Mouse (Mus musculus) right cerebral cortex, postnatal 36 days (tissue): ENCODE measurements around the gene Atxn1.
A peak's percentile ranks its signal among the peaks of the same experiment; 100 is the strongest.

Experiments
- DNase-seq, 2 experiments: peaks; one replicate each; pipeline ENCODE4 v3.0.0; 2022; ENCODE audit warnings: low spot score in 2 of 2, mixed read lengths in 1 of 2

Gene Atxn1

DNA sequence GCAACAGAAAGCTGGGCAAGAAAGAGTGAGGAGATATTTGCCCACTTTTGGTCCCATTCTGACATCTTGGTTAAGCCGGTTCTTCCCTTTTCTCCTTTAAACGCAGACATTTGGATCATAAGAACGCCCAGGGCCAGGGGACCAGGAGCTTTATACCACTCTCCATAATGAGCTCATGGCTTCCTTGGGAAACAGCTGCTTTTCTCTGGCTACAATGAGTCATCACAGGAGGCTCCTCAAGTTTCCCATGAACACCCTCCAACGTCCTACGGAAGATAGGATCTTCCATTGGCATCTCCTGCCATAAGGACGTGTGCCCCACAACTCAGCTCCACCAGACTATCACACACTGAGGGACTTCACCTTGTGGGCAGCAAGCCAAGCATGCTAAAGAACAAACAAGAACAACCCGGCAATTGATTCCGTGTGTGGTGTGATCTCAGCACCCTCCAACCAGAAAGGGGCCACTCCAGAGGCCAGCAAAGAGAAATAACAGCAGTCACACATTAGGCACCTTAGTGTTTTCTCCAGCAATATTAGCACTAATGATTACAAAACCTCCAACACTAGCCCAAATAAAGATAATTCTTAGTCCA lies 135.4 kb downstream of the Atxn1 start:
- DNase-seq: no peak

DNA sequence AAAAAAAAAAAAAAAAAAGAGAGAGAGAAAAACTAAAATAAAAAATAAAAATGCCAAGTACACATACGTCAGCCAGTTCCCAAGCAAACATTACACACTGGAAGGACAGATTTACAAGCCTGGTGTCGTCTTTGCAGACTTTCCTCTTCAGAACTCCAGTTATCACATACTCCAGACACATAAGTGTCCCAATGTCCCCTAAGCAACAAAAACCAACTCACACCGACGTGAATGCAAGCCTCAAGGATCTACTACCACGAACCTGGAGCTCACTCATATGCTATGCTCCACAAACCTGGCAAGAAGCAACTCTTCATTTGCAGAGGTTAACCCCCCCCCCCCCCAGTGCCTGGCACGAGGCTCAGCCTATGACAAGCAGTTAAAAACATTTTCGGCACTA lies 136.8 kb downstream of the Atxn1 start:
- DNase-seq: no peak

DNA sequence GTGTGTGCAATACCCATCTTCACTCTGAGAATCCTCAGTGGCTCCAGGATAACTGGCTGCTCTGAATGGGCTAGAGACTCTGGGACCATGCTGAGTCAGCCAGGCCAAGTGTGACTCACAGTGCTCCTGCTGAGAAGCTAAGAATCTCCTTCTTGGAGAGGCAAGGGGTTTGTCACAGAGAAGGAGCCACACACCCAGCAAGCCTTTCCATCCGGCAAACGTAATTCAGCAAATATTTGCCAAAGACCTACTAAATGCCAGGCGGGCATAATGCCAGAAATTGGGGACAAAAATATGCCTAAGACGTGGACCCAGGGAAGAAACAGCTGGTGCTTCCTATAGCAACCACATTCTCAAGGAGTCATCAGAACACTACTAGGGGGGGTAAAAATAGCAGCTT lies 137.2 kb downstream of the Atxn1 start:
- peak; percentile 47 to 53 for DNase-seq

DNA sequence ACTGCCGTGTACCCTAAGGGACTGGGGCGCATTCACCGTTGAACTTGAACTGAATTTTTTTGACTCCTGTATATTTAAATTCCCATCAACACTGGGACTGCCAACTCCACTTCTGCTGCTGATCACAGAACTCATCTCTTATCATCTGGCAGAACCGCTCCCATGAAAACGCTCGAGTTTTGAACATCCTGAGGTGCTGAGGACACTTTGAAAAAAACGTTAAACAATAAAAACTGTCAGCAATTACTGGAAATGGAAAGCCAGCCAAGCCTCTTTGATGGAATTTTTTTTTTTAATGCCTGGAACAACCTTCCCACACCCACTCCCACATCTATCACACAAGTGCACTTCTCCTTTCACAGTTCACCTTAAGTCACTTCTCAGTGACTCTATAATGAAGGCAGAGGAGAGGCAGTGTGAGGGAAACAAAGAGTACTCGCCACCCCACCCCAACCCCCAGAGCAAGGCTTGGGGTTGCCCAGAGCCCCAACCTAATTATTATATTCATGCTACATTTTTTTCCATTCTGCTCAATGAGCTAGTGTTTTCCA lies 137.7 kb downstream of the Atxn1 start:
- DNase-seq: no peak

DNA sequence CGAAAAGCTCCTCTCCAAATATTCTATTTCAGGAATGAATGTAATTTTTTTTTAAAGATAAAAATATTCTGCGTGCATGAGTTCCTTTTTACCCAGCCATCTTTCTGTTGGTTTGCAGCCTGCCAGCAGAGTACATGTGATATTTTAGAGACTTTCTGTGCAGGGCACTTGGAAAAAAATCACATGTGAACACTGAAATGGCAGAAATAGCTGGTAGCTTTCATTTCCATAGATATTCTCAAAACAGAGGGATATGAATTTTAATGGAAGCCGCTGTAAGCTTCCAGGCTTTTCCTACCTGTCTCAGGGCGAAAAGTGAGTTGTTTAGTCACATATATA lies 142.3 kb downstream of the Atxn1 start:
- no peak for DNase-seq

DNA sequence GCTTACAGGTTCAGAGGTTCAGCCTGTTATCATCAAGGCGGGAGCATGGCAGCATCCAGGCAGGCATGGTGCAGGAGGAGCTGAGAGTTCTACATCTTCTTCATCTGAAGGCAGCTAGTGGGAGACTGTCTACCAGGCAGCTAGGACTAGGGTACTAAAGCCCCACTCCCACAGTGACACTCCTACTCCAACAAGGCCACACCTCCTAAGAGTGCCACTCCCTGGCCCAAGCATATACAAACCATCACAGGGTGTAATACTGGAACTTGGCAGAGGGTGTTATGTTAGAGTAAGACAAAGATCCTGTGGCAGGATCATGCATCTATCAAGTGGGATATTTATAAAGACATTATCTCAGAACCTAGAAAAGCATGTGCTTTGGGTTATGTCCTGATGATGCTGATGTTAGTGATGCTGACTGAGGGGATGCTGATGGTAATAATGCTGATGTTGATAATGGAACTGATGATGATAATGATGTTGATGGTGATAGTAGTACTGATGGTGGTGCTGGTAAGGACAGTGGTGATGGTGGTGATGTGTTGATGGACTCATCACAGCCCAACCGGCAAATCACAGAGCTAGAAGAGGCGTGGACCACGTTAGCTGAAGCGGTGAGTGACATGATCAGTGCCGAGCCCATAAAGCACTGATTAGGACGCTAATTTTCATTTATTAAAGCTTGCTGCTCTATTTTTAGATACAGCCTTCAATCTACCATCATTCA lies 142.9 kb downstream of the Atxn1 start:
- no peak for DNase-seq

DNA sequence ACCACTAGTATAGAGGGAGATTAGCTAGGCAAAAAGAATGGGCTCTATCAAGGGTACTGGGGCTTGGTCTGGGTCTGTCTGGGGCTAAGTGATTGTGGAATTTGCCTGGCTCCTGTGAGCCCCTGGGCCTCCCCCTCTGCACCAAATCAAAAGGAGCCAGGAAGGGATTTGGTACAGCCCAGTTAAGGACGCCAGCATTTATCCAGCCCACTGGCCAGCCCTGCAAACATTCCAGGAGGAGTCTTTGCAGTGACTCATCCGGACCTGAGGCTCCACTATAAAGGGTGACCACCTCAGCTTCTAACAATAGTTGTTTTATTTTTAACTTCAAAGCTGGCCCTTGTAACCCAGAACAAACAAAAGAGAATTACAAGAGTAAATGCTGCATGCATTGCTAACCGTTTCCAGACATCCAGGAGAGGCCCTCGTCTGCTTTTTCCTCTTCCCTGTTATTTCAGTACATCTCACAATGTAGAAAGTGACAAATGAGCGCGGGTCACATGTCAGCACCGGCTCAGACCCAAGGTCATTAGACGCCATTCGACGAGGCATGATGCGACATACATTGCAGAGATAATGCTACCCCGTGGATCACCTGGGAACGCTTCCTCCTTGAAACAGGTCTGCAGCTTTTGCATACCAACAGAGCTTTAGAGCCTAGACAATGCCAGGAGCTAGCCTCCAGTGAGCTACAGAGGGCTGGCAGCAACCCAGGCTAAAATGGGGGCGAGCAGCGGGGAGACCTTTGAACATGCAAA lies 144.2 kb downstream of the Atxn1 start:
- DNase-seq: no peak

DNA sequence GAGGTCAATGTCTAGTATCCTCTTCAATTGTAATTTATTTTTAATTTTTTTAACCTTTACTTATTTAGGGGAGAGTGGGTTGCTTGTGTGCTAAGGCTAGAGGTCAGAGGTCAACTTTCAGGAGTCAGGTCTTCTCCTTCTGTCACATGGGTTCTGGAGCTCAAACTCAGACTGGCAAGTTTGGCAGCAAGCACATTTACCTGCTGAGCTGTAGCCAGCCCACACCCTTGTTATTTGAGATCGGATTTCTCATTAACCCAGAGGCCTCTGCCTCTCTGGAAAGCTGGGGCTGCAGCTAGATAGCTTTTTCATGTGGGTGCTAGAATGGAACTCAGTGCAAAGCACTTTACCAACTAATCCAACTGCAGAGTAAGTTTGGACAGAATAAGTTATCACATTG lies 148.1 kb downstream of the Atxn1 start:
- DNase-seq: no peak

DNA sequence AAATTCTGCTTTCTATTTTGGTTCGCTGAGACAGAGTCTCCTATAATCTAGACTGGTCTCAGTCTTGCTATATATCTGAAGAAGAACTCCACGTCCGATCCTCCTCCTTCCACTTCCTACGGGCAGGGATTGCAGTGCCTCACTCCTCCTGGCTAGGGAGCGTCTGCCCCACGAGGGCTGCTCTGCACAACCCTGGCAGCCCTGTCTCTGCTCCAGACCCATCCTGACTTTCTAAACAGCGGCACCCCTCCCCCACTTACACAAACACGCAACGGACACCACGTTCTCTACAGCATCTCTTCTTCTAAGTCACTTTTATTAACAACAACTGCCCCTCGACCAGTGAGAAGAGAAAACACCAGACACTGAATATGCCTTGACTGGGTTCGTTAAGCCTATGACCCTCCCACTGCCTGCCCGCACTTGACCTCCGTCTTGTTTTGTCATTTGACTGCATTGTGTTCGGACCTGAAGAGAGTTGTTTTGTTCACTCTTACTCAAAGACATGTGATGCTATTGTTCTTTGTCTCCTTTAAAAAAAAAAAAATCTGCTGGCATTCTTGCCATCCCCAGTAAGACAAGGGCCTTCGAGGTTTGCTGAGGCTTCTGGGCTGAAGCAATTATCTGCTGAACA lies 154.9 kb downstream of the Atxn1 start:
- no peak for DNase-seq

DNA sequence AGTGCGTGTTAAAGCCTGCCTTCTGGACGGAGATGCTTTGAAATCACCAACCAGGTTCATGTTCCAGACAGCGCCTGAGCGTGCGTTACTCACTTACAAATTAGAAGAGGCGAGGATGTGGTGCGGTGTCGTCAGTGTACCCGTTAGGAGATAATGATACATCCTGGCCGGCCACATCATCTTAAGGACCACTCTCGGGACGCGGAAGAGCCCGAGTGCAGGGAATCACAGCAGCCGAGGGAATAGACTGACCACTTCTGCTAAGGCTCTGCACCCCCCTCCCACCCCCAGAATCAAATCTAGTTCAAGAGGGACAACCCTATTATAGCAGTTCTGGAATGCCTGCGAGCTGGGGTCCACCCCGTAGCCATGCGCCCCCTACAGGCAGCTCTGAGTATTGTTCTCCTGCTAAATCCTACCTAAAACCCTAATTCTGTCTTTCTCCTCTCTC lies 157.2 kb downstream of the Atxn1 start:
- peak; percentile 45 to 54 for DNase-seq

DNA sequence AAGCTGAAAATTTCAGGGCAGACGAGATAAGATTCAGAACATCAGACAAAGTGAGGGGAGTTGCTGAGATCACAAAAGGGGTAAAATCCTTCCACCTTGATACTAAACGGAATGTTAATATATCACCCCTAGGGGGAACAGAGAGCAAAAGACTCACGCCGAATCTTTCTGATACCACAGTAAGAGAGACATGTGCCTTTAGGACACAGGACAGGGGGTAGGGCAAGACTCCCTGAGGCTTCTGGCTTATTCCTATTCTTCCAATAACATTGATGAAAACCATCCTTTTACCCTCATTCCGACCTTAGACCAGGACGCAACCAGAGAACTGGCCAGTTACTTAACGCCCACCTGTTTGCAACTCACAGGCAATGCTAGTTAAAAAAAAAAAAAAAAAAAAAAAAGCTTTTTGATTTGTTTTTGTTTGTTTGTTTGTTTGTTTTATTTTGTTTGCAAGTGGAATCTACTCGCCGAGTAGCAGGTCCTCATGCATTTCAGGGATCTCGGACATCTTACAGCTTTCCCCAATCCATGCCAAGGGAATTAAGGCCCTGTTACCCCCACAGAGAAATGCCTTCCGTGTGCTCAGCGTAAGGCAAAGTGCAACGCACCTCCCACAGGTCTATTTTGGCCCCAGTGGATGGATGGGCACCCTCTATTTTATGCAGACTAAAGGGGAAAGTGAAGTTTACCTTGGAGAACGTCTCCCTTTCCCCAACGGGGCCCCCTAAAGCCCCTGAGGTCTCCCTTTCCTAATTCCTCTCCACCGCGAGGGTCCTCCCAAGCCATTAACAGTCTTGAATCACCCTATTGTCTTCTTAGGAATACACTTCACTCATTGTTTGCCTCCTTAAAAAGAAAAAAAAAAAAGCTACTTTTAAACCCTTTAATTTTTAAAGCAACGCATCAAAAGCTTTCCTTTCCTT lies 157.9 kb downstream of the Atxn1 start:
- no peak for DNase-seq

DNA sequence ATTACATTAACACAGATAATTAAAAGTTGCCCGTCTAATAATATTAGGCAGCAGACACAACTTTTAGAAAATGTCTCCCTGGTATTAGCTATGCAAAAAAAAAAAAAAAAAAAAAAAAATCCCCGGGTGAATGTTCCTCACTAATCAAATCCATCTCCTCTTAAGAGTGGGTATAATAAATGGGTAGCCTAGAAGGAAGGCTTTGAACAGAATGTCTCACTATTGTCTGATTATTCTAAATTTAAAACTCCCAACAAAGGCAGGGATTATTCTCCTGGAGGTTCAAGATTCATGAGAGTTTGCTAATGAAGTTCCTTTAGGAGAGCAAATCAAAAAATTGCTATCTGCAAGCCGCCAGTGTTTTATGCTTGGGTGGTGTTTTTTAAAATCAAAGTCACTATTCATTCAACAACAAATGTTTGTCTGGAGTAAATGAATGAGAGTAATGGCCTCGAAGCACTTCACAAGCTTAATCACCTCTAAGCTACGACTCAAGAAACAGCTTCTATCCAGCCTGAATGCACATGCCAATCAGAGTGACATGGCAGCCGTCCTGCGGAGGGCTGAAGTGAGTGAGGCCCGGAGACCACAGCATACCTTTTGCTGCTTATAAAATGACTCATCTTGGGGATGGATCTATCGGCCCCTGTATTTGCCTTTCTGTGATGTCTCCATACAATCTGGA lies 158.8 kb downstream of the Atxn1 start:
- no peak for DNase-seq

DNA sequence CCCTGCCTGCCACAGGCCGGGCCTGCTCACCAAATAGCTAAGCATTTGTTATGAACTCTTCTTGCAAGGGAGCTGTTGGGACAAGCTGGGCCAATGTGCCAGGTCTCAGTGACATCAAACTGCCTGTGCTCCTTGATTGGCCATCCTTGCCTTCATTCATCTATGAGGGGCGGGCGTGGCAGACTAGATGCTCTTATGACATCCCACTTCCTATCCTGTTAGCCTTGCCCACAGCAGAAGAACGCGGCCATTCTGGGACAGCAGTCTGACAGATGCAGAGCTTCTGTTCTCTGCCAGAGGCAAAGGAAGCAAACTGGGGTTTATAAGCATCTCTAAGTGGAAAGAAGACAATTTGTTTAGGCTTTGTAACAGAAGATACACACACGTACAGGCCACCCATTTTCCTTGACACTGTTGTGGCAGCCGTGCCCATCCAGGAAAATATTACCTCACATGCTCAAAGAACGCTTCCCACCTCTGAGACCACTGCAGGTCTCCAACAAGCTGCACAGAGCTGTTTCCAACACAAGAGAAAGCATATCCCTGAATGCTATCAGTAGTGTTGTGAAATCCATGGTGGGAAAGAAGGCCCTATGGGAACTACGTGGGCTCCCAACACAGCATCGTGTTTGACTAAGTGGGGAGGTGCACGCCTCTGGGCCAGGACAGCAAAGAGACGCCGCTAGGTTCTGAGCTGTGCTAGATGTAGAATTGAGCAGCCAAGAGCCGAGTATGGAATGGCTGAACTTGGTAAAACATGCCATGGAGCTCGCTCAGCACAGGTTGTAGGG lies 162.0 kb downstream of the Atxn1 start:
- DNase-seq: no peak

DNA sequence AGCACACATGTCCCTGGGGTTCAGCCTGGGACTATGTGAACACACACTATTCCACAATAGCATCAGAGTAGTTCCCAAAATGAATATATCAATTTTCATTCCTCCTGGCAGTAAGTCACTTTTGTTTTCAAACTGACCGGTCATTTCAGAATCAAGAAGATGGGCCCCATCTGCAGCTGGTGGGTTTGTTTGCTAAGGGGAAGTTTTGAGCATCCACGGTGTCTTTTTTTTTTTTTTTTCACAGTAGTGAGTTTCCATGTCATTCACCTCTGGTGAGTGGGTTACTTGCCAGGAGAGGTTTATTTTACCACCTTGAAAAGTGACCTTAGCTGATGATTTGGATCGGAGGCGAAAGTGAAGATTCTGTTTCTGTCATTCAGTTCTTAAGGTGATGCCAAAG lies 166.6 kb downstream of the Atxn1 start:
- DNase-seq: no peak

DNA sequence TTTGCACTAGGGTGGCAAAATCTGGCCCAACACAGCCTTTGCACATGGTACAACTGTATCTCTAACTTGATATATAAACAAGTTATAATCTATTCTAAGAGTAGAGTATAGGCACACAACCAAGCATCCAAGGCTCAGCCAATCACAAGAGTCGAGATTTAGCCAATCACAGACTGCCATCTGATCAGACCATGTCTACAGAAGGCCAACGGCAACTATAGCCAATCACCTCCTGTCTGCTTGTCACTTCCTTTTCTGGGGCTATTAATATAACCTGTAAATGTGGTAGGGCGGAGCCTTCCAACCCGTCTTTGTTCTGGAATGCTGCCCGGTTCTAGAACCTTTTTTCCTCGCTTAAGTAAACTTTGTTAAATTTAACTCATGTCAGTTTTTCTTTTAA lies 167.1 kb downstream of the Atxn1 start:
- no peak for DNase-seq

DNA sequence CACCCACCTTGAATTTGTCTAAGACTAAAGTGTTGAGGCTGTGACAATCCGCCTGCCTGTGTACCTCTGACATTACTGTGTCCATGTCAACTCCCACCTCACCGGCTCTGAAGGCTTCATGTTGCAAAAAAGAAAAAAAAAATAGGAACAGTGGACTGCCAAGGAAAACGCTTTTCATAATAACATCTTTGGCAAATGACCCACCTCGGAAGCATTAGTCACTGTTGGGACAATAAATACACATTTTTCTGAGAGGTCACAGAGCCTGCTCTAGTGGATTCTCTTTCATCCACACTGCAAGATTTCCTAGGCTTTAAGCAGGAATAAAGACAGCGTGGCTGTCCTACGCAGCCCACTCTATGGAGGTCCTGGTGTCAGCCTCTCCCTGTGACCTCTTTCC lies 168.5 kb downstream of the Atxn1 start:
- no peak for DNase-seq

DNA sequence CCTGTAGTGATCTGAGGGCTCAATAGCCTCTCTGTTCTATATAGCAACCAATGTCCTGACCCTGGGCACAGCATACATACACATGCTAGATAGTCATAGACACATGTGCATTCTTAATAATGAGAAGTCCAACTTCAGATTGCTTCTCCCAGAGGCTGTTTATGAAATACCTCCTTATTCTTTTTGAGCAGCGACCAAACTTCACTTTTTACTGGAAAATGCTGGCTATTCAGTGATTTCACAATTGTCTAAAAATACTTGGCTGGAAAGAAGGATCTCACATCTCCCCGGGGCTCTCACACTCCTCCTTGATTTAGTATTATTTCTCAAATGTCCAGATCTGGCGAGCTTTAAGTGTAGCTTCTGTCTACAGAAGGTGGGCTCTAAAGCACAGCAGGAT lies 171.0 kb downstream of the Atxn1 start:
- DNase-seq: no peak

DNA sequence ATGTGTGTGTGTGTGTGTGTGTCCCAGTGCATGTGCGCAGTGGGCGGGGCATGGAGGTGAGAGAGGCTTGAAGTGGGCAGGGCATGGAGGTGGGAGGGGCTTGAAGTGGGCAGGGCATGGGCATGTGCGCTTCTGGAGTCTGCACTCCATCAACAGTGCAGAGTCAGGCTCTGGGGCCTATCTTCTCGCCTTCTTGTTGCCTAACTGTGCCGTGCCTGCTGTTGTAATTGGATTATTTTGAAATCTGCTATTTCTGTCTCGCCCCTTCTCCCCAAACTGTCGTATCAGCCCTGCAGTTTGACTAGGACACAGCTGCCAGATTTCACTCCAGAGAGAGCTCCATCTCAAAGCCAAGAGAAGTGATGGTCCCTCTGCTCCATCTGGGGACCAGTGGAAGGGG lies 178.4 kb downstream of the Atxn1 start:
- DNase-seq: no peak

DNA sequence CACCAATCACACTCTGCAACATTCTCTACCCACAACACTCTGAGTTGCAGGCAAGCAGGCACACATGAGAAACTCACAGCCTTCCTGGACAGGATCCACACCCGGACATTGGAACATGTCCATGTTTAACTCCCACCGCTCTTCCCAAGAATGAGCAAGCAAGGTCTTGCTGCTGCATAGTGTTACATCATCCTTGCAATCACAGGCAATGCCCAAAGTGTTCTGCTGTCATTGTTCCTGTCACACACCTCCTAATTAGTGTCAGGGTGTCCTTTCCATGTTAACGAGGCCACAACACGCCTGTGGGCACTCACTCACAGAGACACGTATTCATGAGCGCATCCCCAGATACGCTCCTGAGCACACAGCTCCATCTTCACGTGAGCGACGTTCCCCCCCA lies 181.1 kb downstream of the Atxn1 start:
- DNase-seq: peak; percentile 26 to 48

DNA sequence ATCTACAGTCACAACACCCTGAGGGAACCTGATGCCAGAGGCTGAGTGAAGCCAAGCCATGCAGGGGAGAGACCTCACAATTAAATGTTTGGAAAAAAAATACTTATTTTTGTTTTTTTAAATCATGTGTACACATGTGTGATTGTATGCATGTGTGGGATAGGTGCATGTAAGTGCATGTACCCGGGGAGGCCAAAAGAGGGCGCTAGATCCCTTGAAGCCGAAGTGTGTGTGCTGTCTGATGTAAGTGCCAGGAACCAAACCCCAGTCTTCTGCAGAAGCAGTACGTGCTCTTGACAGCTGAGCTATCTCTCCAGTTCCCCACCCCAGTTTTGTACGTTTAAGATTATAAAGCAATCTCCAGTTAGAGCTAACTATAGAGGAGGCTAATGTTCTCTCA lies 186.1 kb downstream of the Atxn1 start:
- no peak for DNase-seq
